Mouse (Mus musculus) intestine, postnatal 0 days (tissue): ENCODE measurements around the gene Rfx7. TPM values are rescaled to one million over a fixed set of nuclear protein-coding genes. Genes with fewer than 3 reads are reported as not detected.
A peak's percentile ranks its signal among the peaks of the same experiment; 100 is the strongest.
"Not testable (repeated sequence)": the region's sequence is repeated elsewhere in the genome, so short reads cannot be mapped to it uniquely, and the experiment has no call there.

ENCODE experiments used
- ATAC-seq: fragments of 200-750 bp; cut with Nextera tagmentation; 2 replicates; pipeline ENCODE4 v1.8.0; 2017; ENCODE audit warnings: mild to moderate bottlenecking, moderate TSS enrichment, moderate library complexity
- H3K27ac ChIP-seq: fragments of 300-500 bp; sonication (generic); 2 replicates; pipeline ENCODE4 v1.5.1; 2014; ENCODE audit warnings: mild to moderate bottlenecking, low read depth, low read length, moderate library complexity
- H3K27me3 ChIP-seq: fragments of 300-500 bp; sonication (generic); replicated peaks from 2 replicates; pipeline ENCODE4 v1.6.1; 2014; ENCODE audit warnings: low read length, mixed read lengths; ENCODE audit not compliant: control insufficient read depth, insufficient read depth
- H3K36me3 ChIP-seq: fragments of 300-500 bp; sonication (generic); 2 replicates; pipeline ENCODE4 v1.6.1; 2014; ENCODE audit warnings: mild to moderate bottlenecking, moderate library complexity; ENCODE audit not compliant: control insufficient read depth, insufficient read depth
- H3K4me1 ChIP-seq: fragments of 300-500 bp; sonication (generic); replicated peaks from 2 replicates; pipeline ENCODE4 v1.6.1; 2014; ENCODE audit warnings: antibody characterized with exemption, low read length, mixed read lengths; ENCODE audit not compliant: control insufficient read depth, insufficient read depth
- H3K4me2 ChIP-seq: fragments of 300-500 bp; sonication (generic); replicated peaks from 2 replicates; pipeline ENCODE4 v1.6.1; 2014; ENCODE audit warnings: low read depth, mild to moderate bottlenecking, moderate library complexity
- H3K4me3 ChIP-seq: fragments of 300-500 bp; sonication (generic); 2 replicates; pipeline ENCODE4 v1.5.1; 2014; ENCODE audit warnings: low read depth, low read length
- H3K9ac ChIP-seq: fragments of 300-500 bp; sonication (generic); 2 replicates; pipeline ENCODE4 v1.6.1; 2014; ENCODE audit warnings: mild to moderate bottlenecking, low read depth, low read length
- H3K9me3 ChIP-seq: fragments of 300-500 bp; sonication (generic); 2 replicates; pipeline ENCODE4 v1.6.1; 2016; ENCODE audit warnings: mixed run types; ENCODE audit not compliant: control insufficient read depth
- CTCF ChIP-seq: sonication (generic); IDR thresholded peaks from 2 replicates; pipeline ENCODE4 v1.5.1; 2016; ENCODE audit warnings: low read depth, mild to moderate bottlenecking, control low read depth, antibody characterized with exemption, moderate library complexity
- WGBS: fragments of 180-500 bp; shearing (Covaris S2); extraction: QIAGEN DNeasy Blood & Tissue Kit; methylation state at CpG from one replicate; pipeline ENCODE4 v1.1.7; 2014; 5-methylcytosine and 5-hydroxymethylcytosine counted together
- polyA plus RNA-seq: library from polyadenylated mRNA; unstranded; fragments of >200 nt; fragmentation: Nextera tagmentation; extraction: Ambion mirVana; gene quantifications from 2 replicates; pipeline ENCODE4 v1.2.1, GENCODE M21; 2015

Gene Rfx7
- polyA plus RNA-seq, 1 experiment from 2014 or later: 6.9 TPM

DNA sequence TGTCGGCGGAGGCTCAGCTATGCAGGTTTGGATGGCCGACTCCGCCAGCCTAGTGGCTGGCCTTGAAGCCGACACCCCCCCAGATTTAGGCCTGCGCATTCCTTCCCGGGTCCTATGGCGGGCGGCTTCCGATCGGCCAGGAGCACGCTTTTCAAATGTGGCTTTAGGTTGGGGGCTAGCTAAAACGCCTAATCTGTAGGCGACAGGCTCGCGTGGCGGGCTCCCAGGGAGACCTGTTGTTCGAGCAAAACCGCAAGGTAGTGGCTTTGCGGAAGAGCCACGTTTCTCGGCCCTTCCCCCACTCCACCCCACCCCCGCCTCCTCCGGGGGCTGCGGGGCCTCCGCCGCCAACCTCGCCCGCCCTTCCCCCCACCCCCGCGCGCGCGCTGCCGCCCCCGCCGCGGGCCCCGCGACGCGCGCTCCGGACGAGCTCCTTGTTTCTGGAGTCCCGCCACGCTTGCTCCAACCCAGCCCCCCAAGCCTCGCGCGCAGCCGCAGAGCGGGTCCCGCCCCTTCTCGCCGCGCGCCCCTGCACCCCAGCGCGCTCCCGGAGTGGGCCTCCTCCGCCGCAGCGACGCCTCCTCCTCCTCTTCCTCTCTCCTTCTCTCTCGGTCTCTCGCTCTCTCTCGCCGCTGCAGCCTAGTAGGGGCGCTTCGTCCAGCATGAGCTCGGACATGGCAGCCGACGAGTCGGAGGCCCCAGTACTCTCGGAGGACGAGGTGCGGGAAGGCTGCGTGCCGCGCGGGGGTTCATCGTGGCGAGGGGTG is 130.0 kb downstream of the Rfx7 start, which contains the start of gene Nedd4:
Nedd4 (plus strand) TSS at position 452 of the 767 bp plus-strand sequence.
- TF ChIP-seq CTCF: peak; percentile 29
- peak within 1 kb of the TSS; percentile 79 for H3K4me2 ChIP-seq
- peak within 1 kb of the TSS; percentile 99 for H3K27ac ChIP-seq
- peaks cover 12% of the 10 kb centered on the region; the same call in 1 of the 2 replicates for H3K36me3 ChIP-seq
- H3K27me3 ChIP-seq: no peaks in the 10 kb centered on the region
- under 1% methylated on average over 63 of the region's 83 CpGs for WGBS
- H3K4me3 ChIP-seq: peak within 1 kb of the TSS; percentile 93
- H3K9me3 ChIP-seq: no peaks in the 10 kb centered on the region
- ATAC-seq: peak; percentile 91
- H3K4me1 ChIP-seq: 0 out of 2 replicates have a peak, but pooled peaks cover 3% of the 10 kb centered on the region
- peak within 1 kb of the TSS; percentile 93 for H3K9ac ChIP-seq

DNA sequence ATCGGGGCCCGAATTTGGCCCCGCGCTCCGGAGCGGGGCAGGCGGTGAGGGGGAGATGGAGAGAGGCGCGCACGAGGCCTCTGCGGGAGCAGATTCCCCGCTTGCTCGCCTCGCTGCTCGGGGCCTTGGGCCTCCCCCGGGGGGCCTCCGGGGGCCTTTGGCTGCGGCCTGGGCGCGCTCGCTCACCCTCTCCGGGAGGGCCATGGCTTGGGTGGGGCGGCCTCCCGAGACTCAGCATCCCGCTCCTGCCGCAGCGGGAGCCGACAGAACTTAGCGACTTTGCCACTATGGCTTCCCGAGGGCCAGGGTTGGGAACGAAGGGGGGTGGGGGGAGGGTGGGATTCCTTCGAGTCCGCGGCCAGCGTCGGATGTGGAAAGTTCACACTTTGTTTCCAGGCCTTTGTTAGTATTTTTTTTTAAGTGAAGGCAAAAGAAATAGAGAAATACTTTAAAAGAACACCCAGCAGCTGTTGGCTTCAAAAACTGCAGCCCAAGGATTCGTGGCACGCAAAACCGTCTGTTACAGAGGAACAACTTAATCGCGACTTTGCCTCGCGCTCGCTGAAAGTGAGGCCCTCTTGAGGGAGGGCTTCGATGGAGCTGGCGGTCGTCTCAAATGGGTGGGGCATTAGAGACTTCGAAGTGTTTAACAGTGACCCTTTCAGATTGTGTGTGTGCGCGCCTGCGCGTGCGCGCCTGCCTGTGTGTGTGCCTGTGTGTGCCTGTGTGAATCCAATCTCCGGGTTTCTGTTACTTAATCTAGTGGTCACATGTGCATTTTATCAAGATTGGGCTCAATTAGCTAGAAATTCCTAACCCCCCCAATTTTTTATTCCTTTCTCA is 130.9 kb downstream of the Rfx7 start:
- peak; percentile 42 for ATAC-seq
- Histone ChIP-seq H3K27ac (peak overlapping the region; percentile 99), H3K4me3 (peak overlapping the region; percentile 93), H3K36me3 (peaks cover 17% of the 10 kb centered on the region; the same call in 1 of the 2 replicates), H3K9ac (peak overlapping the region; percentile 93), H3K9me3 (no peaks in the 10 kb centered on the region), H3K4me1 (0 out of 2 replicates have a peak, but pooled peaks cover 3% of the 10 kb centered on the region), H3K4me2 (peak overlapping the region; percentile 79), H3K27me3 (no peaks in the 10 kb centered on the region)
- TF ChIP-seq CTCF: no peak
- under 1% methylated on average over 54 of the region's 55 CpGs for WGBS

DNA sequence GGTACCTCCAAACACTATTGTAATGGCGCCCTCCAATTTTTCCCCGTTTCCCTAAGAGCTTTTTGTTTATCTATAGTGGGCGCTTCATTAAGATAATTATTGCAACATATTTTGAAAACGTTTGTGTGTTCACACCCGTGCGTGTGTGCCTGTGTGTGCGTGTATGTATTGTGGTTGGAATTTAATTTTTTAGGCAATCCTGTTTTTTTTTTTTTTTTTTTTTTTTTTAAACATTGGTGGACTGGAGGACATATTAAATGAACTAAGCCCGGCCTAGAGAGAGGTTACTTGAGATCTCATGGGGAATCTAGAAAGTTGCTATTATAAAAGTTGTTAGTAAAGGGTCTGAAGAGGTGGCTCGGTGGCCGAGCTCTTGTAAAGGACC is 131.5 kb downstream of the Rfx7 start:
- Histone ChIP-seq H3K36me3 (peaks cover 17% of the 10 kb centered on the region; the same call in 1 of the 2 replicates), H3K9me3 (no peaks in the 10 kb centered on the region), H3K4me2 (peak overlapping the region; percentile 79), H3K27ac (peak overlapping the region; percentile 99; the same call in 1 of the 2 replicates), H3K4me1 (0 out of 2 replicates have a peak, but pooled peaks cover 3% of the 10 kb centered on the region), H3K9ac (peak overlapping the region; percentile 93), H3K4me3 (peak overlapping the region; percentile 93), H3K27me3 (no peaks in the 10 kb centered on the region)
- no peak for ATAC-seq
- TF ChIP-seq CTCF: no peak
- 2% methylated on average over 10 of the region's 10 CpGs for WGBS

DNA sequence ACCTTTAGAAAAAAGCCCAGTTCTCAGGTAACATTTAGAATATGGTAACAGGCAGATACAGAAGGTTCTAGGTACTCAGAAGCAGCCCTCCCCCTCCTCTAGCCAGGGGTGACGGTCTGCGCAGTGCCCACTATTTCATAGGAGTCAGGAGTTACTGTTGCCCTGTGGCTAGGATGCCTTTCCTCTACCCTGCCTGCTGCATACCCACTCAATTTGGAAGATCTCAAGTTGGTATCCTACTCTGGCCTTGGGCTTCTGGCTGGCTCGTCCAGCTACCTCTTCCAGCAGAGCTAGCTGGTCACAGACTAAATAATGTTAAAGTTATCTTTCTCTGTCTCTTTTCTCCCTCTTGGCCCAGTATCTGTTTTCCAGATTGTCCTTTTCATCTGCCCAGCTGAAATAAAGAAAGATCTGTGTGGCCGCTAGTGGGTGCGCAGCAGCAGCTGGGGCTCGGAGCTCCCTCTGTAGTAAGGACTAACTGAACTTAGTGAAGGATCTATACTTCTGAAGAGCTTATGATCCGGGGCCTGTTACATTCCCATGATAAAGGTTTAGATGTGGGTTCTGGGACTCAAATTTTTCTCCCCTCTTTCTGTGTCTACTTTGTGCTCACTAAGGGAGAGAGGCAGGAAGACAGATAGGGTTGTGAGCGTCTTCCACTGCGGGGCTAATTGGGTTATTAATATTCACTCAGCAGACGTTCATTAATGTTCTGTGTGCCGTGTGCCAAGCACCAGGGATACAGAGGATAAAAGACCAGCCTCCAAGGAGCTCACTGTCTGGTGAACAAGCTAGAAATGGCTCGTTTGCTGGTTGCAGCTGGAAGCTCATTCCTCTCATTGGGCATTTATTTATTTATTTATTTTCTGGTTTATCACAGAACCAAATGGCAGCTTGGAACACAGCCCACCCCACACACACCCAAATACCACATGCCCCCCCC is 132.6 kb downstream of the Rfx7 start:
- H3K4me3 ChIP-seq: peak overlapping the region; percentile 93; the same call in 1 of the 2 replicates
- 27% methylated on average over 12 of the region's 12 CpGs for WGBS

DNA sequence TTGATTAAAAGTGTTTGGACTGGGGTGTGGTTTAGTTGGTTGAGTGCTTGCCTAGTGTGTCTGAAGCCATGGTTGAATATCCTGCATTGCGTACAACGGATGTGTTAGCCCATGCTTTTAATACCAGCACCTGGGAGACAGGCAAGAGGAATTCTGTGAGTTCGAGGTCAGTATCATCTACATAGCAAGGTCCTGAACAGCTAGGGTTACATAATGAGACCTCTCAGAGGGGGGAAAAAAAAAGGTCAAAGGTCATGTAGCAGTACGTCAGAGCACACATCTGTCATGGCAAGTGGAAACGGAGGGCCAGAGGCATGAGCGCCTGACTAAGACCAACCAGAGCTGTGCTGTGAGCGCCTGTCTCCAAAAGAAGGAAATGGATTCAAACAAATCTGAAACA is 133.5 kb downstream of the Rfx7 start:
- peaks cover 23% of the 10 kb centered on the region; the same call in 1 of the 2 replicates for H3K36me3 ChIP-seq
- no peaks in the 10 kb centered on the region for H3K9me3 ChIP-seq
- no peak overlapping the region for H3K4me3 ChIP-seq
- peak overlapping the region; percentile 35; the same call in 1 of the 2 replicates for H3K27ac ChIP-seq
- WGBS: 46% methylated on average over 7 of the region's 7 CpGs
- H3K4me2 ChIP-seq: peak overlapping the region; percentile 79; the same call in 1 of the 2 replicates
- H3K9ac ChIP-seq: no peak overlapping the region
- 0 out of 2 replicates have a peak, but pooled peaks cover 3% of the 10 kb centered on the region for H3K4me1 ChIP-seq
- no peak for ATAC-seq
- no peaks in the 10 kb centered on the region for H3K27me3 ChIP-seq
- TF ChIP-seq CTCF: no peak

More for the DNA sequence above, 132.6 kb downstream of the Rfx7 start:
- H3K9me3 ChIP-seq: no peaks in the 10 kb centered on the region
- ATAC-seq: no peak
- peak overlapping the region; percentile 46; the same call in 1 of the 2 replicates for H3K27ac ChIP-seq
- TF ChIP-seq CTCF: peak; percentile 56
- peaks cover 17% of the 10 kb centered on the region; the same call in 1 of the 2 replicates for H3K36me3 ChIP-seq
- H3K9ac ChIP-seq: 0 out of 2 replicates have a peak overlapping the region, but pooled peaks have one; percentile 17
- 0 out of 2 replicates have a peak, but pooled peaks cover 3% of the 10 kb centered on the region for H3K4me1 ChIP-seq
- peak overlapping the region; percentile 79 for H3K4me2 ChIP-seq
- H3K27me3 ChIP-seq: no peaks in the 10 kb centered on the region

DNA sequence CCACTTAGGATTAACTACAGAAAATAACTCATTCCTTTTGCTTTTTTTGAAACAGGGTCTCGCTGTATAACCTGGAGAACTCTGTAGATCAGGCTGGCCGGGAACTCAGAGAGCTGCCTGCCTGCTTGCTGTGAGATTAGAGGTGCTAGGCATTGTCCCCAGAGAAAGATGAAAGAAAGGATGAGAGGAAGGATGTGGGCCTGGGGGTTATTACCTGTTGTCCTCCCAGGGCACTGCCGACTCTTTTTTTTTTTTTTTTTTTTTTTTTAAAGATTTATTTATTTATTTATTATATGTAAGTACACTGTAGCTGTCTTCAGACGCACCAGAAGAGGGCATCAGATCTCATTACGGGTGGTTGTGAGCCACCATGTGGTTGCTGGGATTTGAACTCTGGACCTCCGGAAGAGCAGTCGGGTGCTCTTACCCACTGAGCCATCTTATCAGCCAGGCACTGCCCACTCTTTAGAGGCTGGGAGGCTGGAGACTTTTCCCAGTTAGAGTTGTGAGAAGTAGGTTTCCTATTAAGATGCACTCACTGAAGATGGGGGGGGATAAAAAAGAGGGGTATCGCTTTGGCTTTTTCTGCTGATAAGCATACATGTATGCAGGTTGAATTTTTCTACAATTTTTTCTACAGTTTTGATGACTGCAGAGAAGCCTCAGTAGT is 134.4 kb downstream of the Rfx7 start:
- not testable (repeated sequence) for H3K27ac ChIP-seq, H3K4me2 ChIP-seq, H3K4me3 ChIP-seq, H3K9ac ChIP-seq, H3K4me1 ChIP-seq, ATAC-seq, H3K27me3 ChIP-seq, H3K9me3 ChIP-seq
- WGBS: 59% methylated on average over 6 of the region's 8 CpGs
- peaks cover 28% of the 10 kb centered on the region for H3K36me3 ChIP-seq
